Mouse (Mus musculus) CD4-positive naive resting alpha-beta T cell, adult 57 days (primary cell): ENCODE results near the gene Acsm1. TPM values are rescaled to one million over a fixed set of nuclear protein-coding genes. Genes with fewer than 3 reads are reported as not detected.

ENCODE experiments used
- total RNA-seq: library from RNA; stranded (reverse); gene quantifications from one replicate; pipeline ENCODE4 v1.2.4, GENCODE M21; 2023

Acsm1 gene
- total RNA-seq = not detected

GRCm38 (mm10) chr7:119606664-119607076 lies at the start of gene Acsm1:
Gene Acsm1 (plus strand): TSS chr7:119607026.

GRCm38 (mm10) chr7:119689726-119690125 lies 82.9 kb downstream of the Acsm1 start, which contains the start of gene Acsm4:
Gene Acsm4 (plus strand): TSS chr7:119690026.

Other genes starting within 250 kb of the Acsm1 start
- 0.47 TPM for gene Gp2, start 147.7 kb upstream of the Acsm1 start, total RNA-seq
- gene Umod, start 127.7 kb upstream of the Acsm1 start, total RNA-seq = not detected
- gene Acsm5, start 87.6 kb upstream of the Acsm1 start, total RNA-seq = not detected
- gene Pdilt, start 83.5 kb upstream of the Acsm1 start, total RNA-seq = not detected
- gene Acsm2, start 52.7 kb upstream of the Acsm1 start, total RNA-seq = not detected
- not detected for gene Acsm4, start 83.0 kb downstream of the Acsm1 start, total RNA-seq
- 108 TPM for gene Thumpd1, start 113.8 kb downstream of the Acsm1 start, total RNA-seq
- gene Acsm3, start 153.9 kb downstream of the Acsm1 start, total RNA-seq = not detected
- 66.6 TPM for gene Rexo5, start 187.0 kb downstream of the Acsm1 start, total RNA-seq
- 7.4 TPM for gene Eri2, start 187.0 kb downstream of the Acsm1 start, total RNA-seq